9 mouse cellular contexts compared by ENCODE assay signal in the genomic region with DNA sequence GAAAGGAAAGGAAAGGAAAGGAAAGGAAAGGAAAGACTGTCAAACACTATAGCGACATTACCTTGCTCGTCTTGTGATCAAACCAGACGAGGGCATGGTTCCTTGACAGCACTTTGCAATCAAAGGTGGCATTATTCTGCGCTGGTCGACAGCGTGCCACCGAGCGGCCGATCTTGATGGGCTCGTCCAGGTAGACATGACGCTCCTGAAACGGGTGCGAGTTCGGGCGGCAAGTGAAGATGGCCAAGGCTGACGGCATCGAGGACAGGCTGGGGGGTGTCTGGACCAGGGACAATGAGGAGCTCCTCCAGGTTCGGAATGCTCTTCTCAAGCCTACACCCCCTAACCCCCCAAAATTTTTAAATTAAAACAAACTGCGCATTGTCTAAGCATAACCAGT. TPM values are rescaled to one million over a fixed set of nuclear protein-coding genes. Genes with fewer than 3 reads are reported as not detected.
DNase-seq lines count a peak whose midpoint lies in the region; ATAC-seq and TF ChIP-seq lines count a peak whose summit lies in the region.
"Had no signal": no experiment of that assay in that cellular context is flagged by ENCODE, and none has a peak within 500 bp of the region (broad histone marks: within the 10 kb centered on the region; RNA-seq: fewer than 3 reads in every experiment).

No protein-coding gene starts in this region.

- H3K27me3 ChIP-seq in cerebellum, adult 2 months (ENCODE audit: control insufficient read depth, insufficient read depth, low read length), result no peaks in the 10 kb centered on the region
- no peaks in the 10 kb centered on the region for H3K27me3 ChIP-seq in embryonic facial prominence, embryonic 13.5 days
- H3K27me3 ChIP-seq in intestine, postnatal 0 days (replicated peaks; ENCODE audit: control insufficient read depth, insufficient read depth, low read length), result no peaks in the 10 kb centered on the region
- H3K27me3 ChIP-seq in midbrain, embryonic 12.5 days, result peaks cover 4% of the 10 kb centered on the region; the same call in 1 of the 2 replicates
- H3K27me3 ChIP-seq: Patski had no signal

- DNase-seq in cerebellum, adult 2 months, result peak; percentile 35
- DNase-seq in CD4-positive helper T cell, adult 2 months (ENCODE audit: low read depth, low spot score), result peak; percentile 15
- peak; percentile 15 to 28 for DNase-seq in thymus, postnatal 36 days

- no peaks in the 10 kb centered on the region for H3K9me3 ChIP-seq in embryonic facial prominence, embryonic 13.5 days
- no peaks in the 10 kb centered on the region for H3K9me3 ChIP-seq in intestine, postnatal 0 days (ENCODE audit: control insufficient read depth)
- H3K9me3 ChIP-seq in midbrain, embryonic 12.5 days, result no peaks in the 10 kb centered on the region

- H3K9ac ChIP-seq in embryonic facial prominence, embryonic 13.5 days, result peak overlapping the region; percentile 95
- H3K9ac ChIP-seq in intestine, postnatal 0 days (ENCODE audit: low read depth, low read length), result peak overlapping the region; percentile 85
- peak overlapping the region; percentile 96 for H3K9ac ChIP-seq in midbrain, embryonic 12.5 days (replicated peaks)

- H3K4me2 ChIP-seq in embryonic facial prominence, embryonic 13.5 days, result peak overlapping the region; percentile 77
- H3K4me2 ChIP-seq in intestine, postnatal 0 days (replicated peaks; ENCODE audit: low read depth), result peak overlapping the region; percentile 91
- H3K4me2 ChIP-seq in midbrain, embryonic 12.5 days (replicated peaks), result peak overlapping the region; percentile 79

- TF ChIP-seq CTCF in cerebellum, adult 2 months (IDR thresholded peaks at IDR 0.05; ENCODE audit: borderline replicate concordance, insufficient read depth, low read depth, low read length), result no peak
- TF ChIP-seq CTCF in intestine, postnatal 0 days (IDR thresholded peaks at IDR 0.05; ENCODE audit: low read depth), result no peak

- H3K4me3 ChIP-seq in cerebellum, adult 2 months (replicated peaks; ENCODE audit: insufficient read depth, low read depth, low read length), result peak overlapping the region; percentile 94
- peak overlapping the region; percentile 97 for H3K4me3 ChIP-seq in embryonic facial prominence, embryonic 13.5 days
- H3K4me3 ChIP-seq in intestine, postnatal 0 days (ENCODE audit: low read depth, low read length), result peak overlapping the region; percentile 98
- H3K4me3 ChIP-seq in midbrain, embryonic 12.5 days, result peak overlapping the region; percentile 97

- no peak for ATAC-seq in cerebellum, adult (ENCODE audit: insufficient number of reproducible peaks, low FRiP score, low TSS enrichment)
- ATAC-seq in embryonic facial prominence, embryonic 13.5 days (ENCODE audit: insufficient number of reproducible peaks, insufficient read depth, low FRiP score, low TSS enrichment, low read depth), result no peak
- ATAC-seq in intestine, postnatal 0 days, result no peak
- ATAC-seq in midbrain, embryonic 12.5 days (ENCODE audit: low FRiP score, low read depth), result no peak
- ATAC-seq in inflammation-experienced regulatory T-cells, adult 6 months, result no peak

- peaks cover 4% of the 10 kb centered on the region; the same call in 1 of the 2 replicates for H3K36me3 ChIP-seq in embryonic facial prominence, embryonic 13.5 days
- no peaks in the 10 kb centered on the region for H3K36me3 ChIP-seq in intestine, postnatal 0 days (ENCODE audit: control insufficient read depth, insufficient read depth)
- peaks cover 8% of the 10 kb centered on the region; the same call in 1 of the 2 replicates for H3K36me3 ChIP-seq in midbrain, embryonic 12.5 days

- H3K27ac ChIP-seq in cerebellum, adult 2 months (ENCODE audit: insufficient read depth, low read length), result no peak overlapping the region
- H3K27ac ChIP-seq in embryonic facial prominence, embryonic 13.5 days, result no peak overlapping the region
- H3K27ac ChIP-seq in intestine, postnatal 0 days (ENCODE audit: low read depth, low read length), result no peak overlapping the region
- no peak overlapping the region for H3K27ac ChIP-seq in midbrain, embryonic 12.5 days (replicated peaks)

- peaks cover 8% of the 10 kb centered on the region for H3K4me1 ChIP-seq in cerebellum, adult 2 months (ENCODE audit: control insufficient read depth, insufficient read depth, low read length)
- peaks cover 39% of the 10 kb centered on the region for H3K4me1 ChIP-seq in embryonic facial prominence, embryonic 13.5 days
- no peaks in the 10 kb centered on the region for H3K4me1 ChIP-seq in intestine, postnatal 0 days (replicated peaks; ENCODE audit: control insufficient read depth, insufficient read depth, low read length)
- H3K4me1 ChIP-seq in midbrain, embryonic 12.5 days, result peaks cover 30% of the 10 kb centered on the region

- TF ChIP-seq POLR2A in cerebellum, adult 2 months (IDR thresholded peaks at IDR 0.05; ENCODE audit: borderline replicate concordance, insufficient read depth, low read length), result no peak

- WGBS in cerebellum, adult 2 months, result 9% methylated on average over 19 of the region's 19 CpGs
- WGBS in embryonic facial prominence, embryonic 13.5 days, result 12% methylated on average over 19 of the region's 19 CpGs
- WGBS in intestine, postnatal 0 days, result 7% methylated on average over 19 of the region's 19 CpGs
- 28% methylated on average over 19 of the region's 19 CpGs for WGBS in midbrain, embryonic 12.5 days

RNA-seq across cellular contexts. Expression of a gene that starts 1.5 kb away (rescaled TPM):
- 43.0 and 44.1 TPM in 2 replicates for polyA plus RNA-seq in cerebellum, adult 2 months (2012; rRNA removed)
- polyA plus RNA-seq in embryonic facial prominence, embryonic 13.5 days (2015; fragmentation: Nextera tagmentation; extraction: Ambion mirVana), result 17.1 and 19.6 TPM in 2 replicates
- 62.6 and 63.5 TPM in 2 replicates for polyA plus RNA-seq in intestine, postnatal 0 days (2015; fragmentation: Nextera tagmentation; extraction: Ambion mirVana)
- 22.1 and 25.5 TPM in 2 replicates for polyA plus RNA-seq in midbrain, embryonic 12.5 days (2016; fragmentation: Nextera tagmentation; extraction: Ambion mirVana)
- 10 to 100 TPM; 17.6 to 23.4 (median 19.2) TPM for polyA plus RNA-seq in inflammation-experienced regulatory T-cells, adult 6 months (2017; shearing (Covaris generic))

RNA-seq across cellular contexts. Expression of a gene that starts 40.4 kb away (rescaled TPM):
- 20.5 and 21.4 TPM in 2 replicates for polyA plus RNA-seq in cerebellum, adult 2 months (2012; rRNA removed)
- 34.3 and 34.5 TPM in 2 replicates for polyA plus RNA-seq in embryonic facial prominence, embryonic 13.5 days (2015; fragmentation: Nextera tagmentation; extraction: Ambion mirVana)
- polyA plus RNA-seq in intestine, postnatal 0 days (2015; fragmentation: Nextera tagmentation; extraction: Ambion mirVana), result 31.6 and 33.5 TPM in 2 replicates
- 27.9 and 31.7 TPM in 2 replicates for polyA plus RNA-seq in midbrain, embryonic 12.5 days (2016; fragmentation: Nextera tagmentation; extraction: Ambion mirVana)
- polyA plus RNA-seq in inflammation-experienced regulatory T-cells, adult 6 months (2017; shearing (Covaris generic)), result 1 to 10 TPM; 3.3 to 7.0 (median 3.4) TPM
